Mouse (Mus musculus) forebrain, embryonic 11.5 days (tissue): ENCODE data around the gene Rev3l. TPM values are rescaled to one million over a fixed set of nuclear protein-coding genes. Genes with fewer than 3 reads are reported as not detected.
"Not testable (repeated sequence)": the region's sequence is repeated elsewhere in the genome, so short reads cannot be mapped to it uniquely, and the experiment has no call there.

ENCODE experiments used
- ATAC-seq: fragments of 200-750 bp; cut with Nextera tagmentation; replicated peaks from 2 replicates; pipeline ENCODE4 v1.8.0; 2017; ENCODE audit warnings: moderate TSS enrichment; ENCODE audit not compliant: low FRiP score
- DNase-seq: peaks from one replicate; pipeline ENCODE4 v3.0.0-alpha.2; 2017; ENCODE audit warnings: low spot score
- H3K27ac ChIP-seq: fragments of 300-500 bp; sonication (generic); 2 replicates; pipeline ENCODE4 v1.5.1; 2014; ENCODE audit warnings: low read depth, low read length
- H3K27me3 ChIP-seq: fragments of 300-500 bp; sonication (generic); 2 replicates; pipeline ENCODE4 v1.6.1; 2014; ENCODE audit warnings: mild to moderate bottlenecking, low read length, mixed read lengths; ENCODE audit not compliant: control insufficient read depth, insufficient read depth
- H3K36me3 ChIP-seq: fragments of 300-500 bp; sonication (generic); 2 replicates; pipeline ENCODE4 v1.6.1; 2014; ENCODE audit warnings: mild to moderate bottlenecking, low read length, moderate library complexity, mixed read lengths; ENCODE audit not compliant: control insufficient read depth, insufficient read depth
- H3K4me1 ChIP-seq: fragments of 300-500 bp; sonication (generic); replicated peaks from 2 replicates; pipeline ENCODE4 v1.6.1; 2014; ENCODE audit warnings: low read length, mixed read lengths; ENCODE audit not compliant: control insufficient read depth, insufficient read depth
- H3K4me2 ChIP-seq: fragments of 300-500 bp; sonication (generic); 2 replicates; pipeline ENCODE4 v1.6.1; 2014; ENCODE audit warnings: low read depth, mild to moderate bottlenecking, low read length, moderate library complexity, mixed read lengths; ENCODE audit not compliant: severe bottlenecking
- H3K4me3 ChIP-seq: fragments of 300-500 bp; sonication (generic); 2 replicates; pipeline ENCODE4 v1.5.1; 2014; ENCODE audit warnings: low read depth, low read length
- H3K9ac ChIP-seq: fragments of 300-500 bp; sonication (generic); 2 replicates; pipeline ENCODE4 v1.6.1; 2014; ENCODE audit warnings: low read length
- H3K9me3 ChIP-seq: fragments of 300-500 bp; sonication (generic); 2 replicates; pipeline ENCODE4 v1.6.1; 2016; ENCODE audit warnings: low read length, mixed read lengths; ENCODE audit not compliant: control insufficient read depth
- WGBS: fragments of 180-500 bp; shearing (Covaris S2); extraction: QIAGEN DNeasy Blood & Tissue Kit; methylation state at CpG from one replicate; pipeline ENCODE4 v1.1.7; 2014; 5-methylcytosine and 5-hydroxymethylcytosine counted together
- polyA plus RNA-seq: library from polyadenylated mRNA; unstranded; fragments of >200 nt; fragmentation: Nextera tagmentation; extraction: Ambion mirVana; gene quantifications from 2 replicates; pipeline ENCODE4 v1.2.1, GENCODE M21; 2014

Gene Rev3l
- polyA plus RNA-seq, 1 experiment from 2014 or later = 20.3 TPM

DNA sequence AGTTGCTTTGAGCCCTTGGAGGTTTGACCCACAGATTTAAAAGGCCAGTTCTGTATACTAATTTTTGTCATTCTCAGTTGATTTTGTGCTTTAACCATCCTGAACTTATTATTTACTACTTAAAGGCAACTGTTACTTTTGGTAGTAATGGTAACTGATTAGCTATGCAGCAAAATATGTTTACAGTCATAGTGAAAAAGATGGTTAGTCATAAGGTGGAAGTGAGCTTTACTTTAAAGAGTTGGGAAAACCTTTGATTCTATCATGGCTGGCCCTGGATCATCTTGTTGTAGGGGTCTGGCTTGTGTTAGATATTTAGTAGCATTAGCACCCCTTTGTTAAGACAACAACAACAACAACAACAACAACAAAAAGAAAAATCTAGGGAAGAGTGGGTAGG is 180.7 kb downstream of the Rev3l start:
- H3K27me3 ChIP-seq = no peaks in the 10 kb centered on the region
- H3K27ac ChIP-seq = no peak overlapping the region
- no peak overlapping the region for H3K9ac ChIP-seq
- H3K4me2 ChIP-seq = no peak overlapping the region
- H3K36me3 ChIP-seq = no peaks in the 10 kb centered on the region
- ATAC-seq = no peak
- H3K9me3 ChIP-seq = no peaks in the 10 kb centered on the region
- H3K4me1 ChIP-seq = no peaks in the 10 kb centered on the region
- no peak overlapping the region for H3K4me3 ChIP-seq
- no peak for DNase-seq

DNA sequence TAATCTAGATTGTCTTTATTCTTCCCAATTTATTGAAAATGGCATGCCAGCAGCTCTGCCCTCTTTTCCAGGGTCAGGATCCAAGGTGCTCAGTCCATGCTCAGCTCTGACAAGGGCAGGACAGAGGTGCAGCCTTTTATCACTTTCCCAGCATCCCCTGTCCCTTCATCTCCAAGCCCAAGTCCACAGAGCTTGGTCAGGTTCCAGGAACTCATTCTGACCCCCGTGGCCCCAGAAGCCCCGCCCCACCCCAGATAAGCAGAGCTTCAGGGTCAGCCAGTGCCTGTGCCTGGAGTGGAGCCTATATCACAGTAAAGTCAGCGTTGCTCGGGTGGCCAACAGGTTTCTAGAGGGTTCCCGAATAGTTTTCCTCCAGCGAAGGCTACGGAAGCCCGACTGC is 192.6 kb downstream of the Rev3l start:
- H3K4me2 ChIP-seq, H3K27me3 ChIP-seq: not testable (repeated sequence)
- 83% methylated on average over 8 of the region's 8 CpGs for WGBS

More for the DNA sequence above, 192.6 kb downstream of the Rev3l start:
- H3K9me3 ChIP-seq, H3K4me1 ChIP-seq, DNase-seq, H3K9ac ChIP-seq, ATAC-seq, H3K27ac ChIP-seq, H3K4me3 ChIP-seq, H3K36me3 ChIP-seq: not testable (repeated sequence)

Other genes with a start within 250 kb of the Rev3l start
- 3.8 and 5.4 TPM in 2 replicates for gene Traf3ip2, start 119.2 kb upstream of the Rev3l start, polyA plus RNA-seq
- 4.9 and 5.4 TPM in 2 replicates for gene Mfsd4b4, start 167.1 kb downstream of the Rev3l start, polyA plus RNA-seq
- gene Mfsd4b2, start 194.8 kb downstream of the Rev3l start, polyA plus RNA-seq = not detected in 2 replicates
- 0.13 TPM in 1 of 2 replicates, not detected in the other for gene Mfsd4b3, start 228.0 kb downstream of the Rev3l start, polyA plus RNA-seq